Mouse (Mus musculus): ENCODE data around the gene Fam129c.

The Fam129c gene

DNA sequence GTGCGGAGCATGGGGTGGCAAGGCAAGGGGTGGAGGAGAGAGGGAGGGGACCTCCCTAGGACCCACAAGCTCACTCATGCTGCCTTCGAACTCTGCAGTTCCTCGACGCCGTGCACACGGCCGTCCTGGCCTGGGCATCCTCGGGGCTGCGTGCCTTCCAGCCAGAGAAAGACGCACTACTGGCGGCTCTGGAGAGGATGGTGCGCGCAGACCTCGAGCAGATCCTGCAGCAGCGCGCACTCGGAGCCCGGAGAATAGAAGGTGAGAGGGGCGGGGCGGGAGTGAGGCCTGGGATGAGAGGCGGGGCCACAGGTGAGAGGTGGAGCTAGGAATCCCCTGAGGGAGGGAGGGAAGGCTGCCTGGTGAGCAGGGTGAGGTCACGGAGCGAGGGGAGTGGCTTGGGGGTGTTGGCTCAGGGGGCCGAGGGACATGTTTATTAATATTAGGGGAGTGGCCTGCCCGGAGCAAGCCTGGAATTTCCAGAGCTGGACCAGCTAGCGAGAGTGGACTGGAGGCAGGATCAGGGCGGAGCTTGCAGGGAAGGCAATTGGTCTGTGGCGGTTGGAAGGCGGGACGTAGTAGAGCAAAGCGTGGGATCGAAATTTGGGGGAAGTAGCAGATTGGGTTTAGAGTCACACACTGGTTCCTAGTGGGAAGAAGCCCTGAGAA, 5.4 kb downstream of the Fam129c start:
- in situ Hi-C loops (cut with MboI, MseI), result no loop called here

DNA sequence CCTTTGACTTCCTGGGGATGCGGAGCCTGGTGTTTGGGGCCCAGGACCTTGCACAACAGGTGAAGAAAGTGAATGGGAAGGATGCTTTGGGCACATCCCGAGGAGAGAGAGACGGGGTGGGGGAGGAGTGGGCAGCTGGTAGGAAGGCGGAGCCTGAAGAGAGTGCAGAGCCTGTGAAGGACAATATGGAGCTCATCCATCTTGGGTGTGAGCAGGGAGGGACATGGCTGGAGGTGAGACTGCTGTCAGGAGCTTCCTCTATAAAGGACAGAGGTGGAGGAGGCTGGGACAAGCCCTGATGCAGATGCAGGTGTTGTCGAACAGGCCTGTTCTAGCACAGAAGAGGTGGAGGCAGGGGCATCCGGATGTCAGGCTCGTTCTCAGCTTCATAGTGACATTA, 6.6 kb downstream of the Fam129c start:
- in situ Hi-C loops (cut with MboI, MseI), result no loop called here

DNA sequence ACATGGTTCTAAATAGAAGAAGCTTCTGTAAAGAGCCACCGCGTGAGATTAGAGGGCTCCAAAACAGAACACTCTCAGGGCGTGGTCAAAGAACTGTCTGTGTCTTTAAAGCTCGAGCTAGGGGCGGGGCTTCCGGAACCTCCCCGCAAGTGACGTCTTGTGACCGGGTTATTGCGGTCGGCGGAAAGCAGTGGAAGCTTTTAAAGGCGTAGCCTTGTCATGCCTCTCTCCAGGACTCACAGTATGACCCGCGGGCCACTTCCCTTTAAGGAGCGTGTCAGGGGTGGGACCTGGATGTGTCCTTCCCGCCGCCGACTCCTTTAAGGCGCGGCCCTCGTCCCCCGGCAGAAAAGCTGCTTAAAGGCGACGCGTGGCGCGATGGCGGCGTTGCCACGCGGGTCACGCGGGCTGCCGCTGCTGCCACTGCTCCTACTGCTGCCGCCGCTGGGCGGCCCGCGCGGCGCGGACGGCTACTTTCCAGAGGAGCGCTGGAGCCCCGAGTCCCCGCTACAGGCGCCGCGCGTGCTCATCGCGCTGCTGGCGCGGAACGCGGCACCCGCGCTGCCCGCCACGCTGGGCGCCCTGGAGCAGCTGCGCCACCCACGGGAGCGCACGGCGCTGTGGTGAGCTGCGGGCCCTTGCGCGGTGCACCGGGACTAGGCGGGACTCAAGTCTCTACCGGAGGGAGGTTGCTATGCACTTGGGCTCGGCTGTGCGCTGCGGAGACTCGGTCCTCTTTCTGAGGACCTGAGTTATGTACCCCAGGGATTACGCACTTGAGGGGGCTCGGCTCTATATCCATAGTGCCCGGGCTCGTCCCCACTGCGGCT, 13.6 kb downstream of the Fam129c start, which contains the start of gene Colgalt1:
Colgalt1 (plus strand) TSS at position 177 of the 830 bp plus-strand sequence.
- in situ Hi-C loops (cut with MboI, MseI), result loop anchor here (10.0 kb wide), 1 partner anchor 1626 kb away; no protein-coding TSS in a partner anchor

DNA sequence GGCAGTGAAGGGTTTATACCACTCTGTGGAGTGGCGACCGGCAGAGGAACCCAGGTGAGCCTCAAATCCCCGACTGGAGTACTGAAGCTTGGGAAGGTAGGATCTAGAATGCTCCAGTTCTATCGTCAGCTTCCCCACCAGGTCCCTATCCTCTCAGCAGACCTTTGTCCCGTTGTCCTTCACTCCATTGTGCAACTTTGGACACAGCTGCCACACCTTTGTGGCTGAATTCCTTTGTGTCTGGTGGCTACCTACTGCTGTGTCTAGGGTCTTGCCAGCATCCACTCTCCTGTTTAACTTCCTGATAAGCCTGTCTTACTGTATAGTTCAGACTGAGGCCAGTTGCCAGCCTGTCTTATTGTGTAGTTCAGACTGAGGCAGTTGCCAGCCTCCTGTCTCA, 14.7 kb downstream of the Fam129c start:
- in situ Hi-C loops (cut with MboI, MseI), result loop anchor here (10.0 kb wide), 1 partner anchor 1627 kb away; no protein-coding TSS in a partner anchor

DNA sequence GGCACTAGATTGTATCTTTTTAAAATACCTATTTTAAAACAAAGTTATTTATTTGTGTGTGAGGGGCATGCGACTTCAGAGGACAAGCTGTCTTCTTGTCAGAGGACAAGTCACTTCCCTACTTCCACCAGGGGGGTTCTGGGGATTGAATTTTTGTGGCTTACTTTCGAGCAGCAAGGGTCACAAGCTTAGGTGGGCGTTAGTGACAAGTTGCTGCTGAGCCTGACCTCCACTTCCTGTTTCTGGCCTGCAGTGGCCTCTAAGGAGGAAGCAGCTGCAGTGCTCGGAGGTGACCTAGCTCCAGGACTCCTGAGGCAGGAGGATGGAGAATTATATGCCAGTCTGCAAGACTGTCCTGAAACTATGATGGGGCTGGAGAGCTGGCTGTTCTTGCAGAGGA, 16.0 kb downstream of the Fam129c start:
- in situ Hi-C loops (cut with MboI, MseI), result loop anchor here (10.0 kb wide), 1 partner anchor 1629 kb away; no protein-coding TSS in a partner anchor

DNA sequence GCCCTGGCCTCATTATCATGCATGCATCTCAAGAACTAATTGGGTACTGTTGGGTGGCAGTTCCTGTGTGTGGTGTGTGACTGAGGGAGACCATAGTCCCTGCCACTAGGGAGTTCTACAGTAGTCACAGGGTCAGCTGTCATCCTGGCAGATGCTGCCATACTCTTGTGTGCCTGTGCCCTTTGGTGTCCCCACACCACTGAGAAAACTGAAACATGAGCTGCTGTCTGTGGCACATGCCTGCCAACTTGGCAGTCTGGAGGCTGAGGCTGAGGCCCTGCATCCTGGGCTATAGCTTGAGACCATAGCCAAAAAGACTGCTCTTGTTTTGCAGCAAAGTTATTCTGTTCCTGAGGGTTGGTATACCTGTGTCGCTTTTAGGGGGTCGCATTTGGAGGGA, 22.3 kb downstream of the Fam129c start:
- in situ Hi-C loops (cut with MboI, MseI), result loop anchor here (10.0 kb wide), 1 partner anchor 1635 kb away; no protein-coding TSS in a partner anchor

DNA sequence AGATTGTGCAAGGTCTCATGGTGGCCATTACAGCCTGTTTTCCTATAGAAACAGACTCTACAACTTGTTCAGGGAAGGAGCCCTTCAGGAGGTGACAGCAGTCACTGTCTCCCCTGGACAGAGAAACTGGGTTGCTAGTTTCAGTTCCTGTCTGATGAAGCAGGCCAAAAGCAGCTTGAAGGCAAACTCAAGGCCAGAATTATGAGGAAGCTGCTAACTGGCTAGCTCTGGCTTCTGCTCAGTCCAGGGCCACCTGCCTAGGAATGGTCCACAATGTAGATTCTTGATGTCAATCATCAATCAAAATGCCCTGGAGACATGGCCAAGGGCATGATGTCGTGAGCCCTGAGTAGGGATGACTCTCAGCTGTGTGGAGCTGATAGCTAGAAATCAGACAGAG, 27.6 kb downstream of the Fam129c start:
- in situ Hi-C loops (cut with MboI, MseI), result no loop called here

DNA sequence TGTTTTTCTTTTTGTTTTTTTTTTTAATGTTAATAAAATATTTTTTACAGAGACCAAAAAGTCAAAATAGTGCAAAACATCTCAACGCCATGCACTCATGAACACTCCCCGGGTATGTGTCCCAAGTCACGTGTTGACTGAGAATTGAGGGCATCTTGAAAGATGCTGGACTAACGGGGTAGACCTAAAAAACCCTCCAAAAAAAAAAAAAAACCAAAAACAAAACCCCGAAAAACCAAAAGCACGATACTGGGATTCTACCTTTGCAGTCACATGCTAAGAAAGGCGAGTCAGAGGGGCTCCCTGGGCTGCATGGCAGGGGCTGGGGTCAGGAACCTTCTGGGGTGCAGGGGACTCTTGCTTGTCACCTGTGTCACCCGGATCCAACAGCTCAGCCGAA, 29.3 kb downstream of the Fam129c start:
- in situ Hi-C loops (cut with MboI, MseI), result no loop called here

DNA sequence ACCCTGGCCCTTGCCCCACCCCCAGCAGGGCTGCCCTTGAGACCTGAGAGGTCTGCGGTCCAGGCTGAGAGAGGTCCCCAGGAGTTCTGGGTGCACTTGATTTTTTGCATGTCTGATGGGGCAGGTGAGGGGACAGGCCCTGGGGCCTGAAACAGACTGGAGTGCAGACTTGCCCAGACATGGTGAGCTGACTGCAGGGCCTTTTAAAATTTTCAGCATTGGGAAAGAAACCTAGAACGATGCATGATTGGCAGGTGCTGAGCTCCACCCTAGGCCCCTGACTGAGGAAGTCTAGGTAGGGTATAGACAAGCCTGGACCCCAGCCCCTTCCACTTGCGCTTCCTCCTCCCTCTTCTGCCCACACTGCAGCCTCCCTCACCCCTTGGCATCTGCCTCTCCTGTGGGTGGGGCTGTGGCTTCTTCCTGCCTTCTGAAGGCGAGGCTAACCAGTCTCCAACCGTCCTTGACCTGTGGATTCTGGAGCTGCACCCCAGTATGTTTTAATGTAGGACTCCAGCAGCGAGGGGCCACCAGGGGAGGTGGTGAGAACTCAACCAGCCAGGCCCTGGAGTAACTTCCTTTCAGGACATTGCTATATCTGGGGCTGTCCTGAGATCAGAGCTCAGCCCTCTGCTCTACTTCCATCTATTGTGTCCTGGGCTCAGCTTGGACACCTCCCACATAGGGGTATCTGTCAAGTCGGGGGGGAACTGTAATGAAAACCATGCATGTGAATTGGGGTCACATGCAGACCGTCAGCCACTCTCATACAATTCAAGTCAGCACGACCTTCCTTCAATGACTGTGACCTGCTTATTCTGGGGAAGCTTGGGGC, 30.0 kb downstream of the Fam129c start:
- in situ Hi-C loops (cut with MboI, MseI), result no loop called here

DNA sequence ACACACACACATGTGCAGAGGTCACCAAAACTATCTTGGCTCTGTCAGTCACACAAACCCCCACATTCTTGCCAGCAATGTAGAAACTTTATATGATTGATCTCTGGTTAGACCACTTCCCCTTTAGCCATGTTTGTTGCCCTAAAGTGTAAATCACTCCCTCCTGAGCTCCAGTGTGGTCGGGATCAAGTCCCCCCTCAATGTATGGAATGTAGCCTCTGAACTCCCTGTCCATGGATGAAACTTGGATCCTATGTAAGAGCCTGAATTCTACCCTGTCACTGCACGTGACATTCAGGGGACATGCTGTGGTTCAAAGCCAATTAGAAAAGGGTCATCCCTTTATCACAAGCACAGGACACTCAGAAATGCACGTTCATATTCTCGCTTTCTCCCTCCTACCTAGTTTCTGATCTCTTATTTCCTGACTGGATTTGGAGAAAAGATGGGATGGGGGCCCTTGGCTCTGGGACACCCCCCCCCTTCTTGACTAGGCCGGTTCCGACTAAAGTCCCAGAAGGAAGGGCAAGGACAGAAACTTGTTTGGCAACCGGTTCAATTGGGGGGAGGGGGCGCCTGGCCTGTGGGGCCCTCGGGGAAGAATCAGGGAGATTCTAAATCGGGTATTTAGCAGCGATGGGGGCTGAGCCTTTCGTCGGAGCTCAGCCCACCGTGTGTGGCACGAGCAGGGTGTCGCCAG, 31.1 kb downstream of the Fam129c start:
- in situ Hi-C loops (cut with MboI, MseI), result no loop called here

DNA sequence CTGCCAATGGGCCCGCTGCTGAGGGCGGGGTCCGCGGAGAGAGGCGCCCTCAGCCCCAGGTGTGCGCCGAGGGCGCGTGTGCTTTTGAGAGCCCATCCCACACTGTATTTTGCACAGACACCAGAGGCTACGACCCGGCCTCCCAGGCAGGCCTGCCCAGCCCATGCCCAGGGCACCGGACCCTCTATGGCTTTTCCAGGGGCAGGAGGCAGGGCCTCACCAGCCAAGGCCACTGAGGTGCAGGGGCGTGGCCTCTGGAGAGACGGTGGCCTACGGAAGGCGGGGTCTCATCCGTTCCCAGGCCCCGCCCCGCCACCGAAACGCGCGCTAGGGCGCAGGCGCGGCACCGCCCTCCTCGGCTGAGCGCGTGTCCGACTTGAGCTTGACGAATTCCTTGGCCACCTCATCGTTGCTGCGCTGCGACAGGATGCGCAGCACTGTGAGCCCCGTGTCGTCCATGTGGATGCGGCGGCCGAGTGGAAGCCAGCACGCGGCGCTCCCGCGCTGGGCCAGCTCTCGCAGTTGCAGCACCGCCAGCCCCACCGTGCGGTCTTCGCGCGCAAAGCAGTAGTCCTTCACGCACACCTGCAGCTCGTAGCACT, 31.7 kb downstream of the Fam129c start:
- in situ Hi-C loops (cut with MboI, MseI), result no loop called here

DNA sequence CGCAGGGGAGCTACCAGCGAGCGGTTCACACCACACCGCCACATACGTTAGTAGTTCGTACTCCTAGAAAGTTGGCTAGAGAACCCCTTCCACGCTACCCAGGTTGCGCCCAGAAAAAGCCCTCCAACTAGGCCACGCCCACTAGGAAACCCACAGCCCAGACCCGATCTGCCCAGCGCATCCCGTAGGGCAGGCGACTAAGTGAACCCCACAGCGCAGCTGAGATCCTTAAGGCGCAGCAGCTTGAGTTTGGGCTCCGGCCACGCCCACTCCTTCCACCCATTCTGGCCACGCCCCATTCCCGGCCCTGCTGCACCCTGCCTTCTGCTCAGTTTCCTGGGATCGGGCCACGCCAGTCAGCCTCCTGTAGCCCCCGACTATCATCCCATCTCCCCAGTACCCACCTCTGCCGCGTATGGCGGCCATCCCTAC, 32.3 kb downstream of the Fam129c start:
- in situ Hi-C loops (cut with MboI, MseI), result loop anchor here (5.0 kb wide), 1 partner anchor 67 kb away; no protein-coding TSS in a partner anchor

DNA sequence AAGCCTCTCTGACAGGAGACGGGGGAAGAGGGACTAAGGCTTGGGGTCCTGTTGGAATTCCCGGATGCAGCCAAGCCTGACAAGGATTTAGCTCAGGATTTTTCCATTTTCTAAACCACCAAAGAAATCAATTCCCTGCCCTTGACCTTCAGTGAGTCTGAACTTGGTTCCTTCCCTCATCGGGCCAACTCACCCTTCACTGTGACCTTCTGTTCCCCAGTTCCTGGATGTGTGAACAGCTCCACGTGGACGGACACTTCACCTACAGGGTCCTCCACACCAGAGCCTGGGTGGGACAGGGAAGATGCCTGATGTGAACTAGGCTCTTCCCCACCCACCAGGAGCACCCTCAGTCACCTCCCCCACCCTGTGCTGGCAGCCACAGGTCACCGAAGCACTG, 33.3 kb downstream of the Fam129c start:
- in situ Hi-C loops (cut with MboI, MseI), result loop anchor here (5.0 kb wide), 1 partner anchor 68 kb away; no protein-coding TSS in a partner anchor

DNA sequence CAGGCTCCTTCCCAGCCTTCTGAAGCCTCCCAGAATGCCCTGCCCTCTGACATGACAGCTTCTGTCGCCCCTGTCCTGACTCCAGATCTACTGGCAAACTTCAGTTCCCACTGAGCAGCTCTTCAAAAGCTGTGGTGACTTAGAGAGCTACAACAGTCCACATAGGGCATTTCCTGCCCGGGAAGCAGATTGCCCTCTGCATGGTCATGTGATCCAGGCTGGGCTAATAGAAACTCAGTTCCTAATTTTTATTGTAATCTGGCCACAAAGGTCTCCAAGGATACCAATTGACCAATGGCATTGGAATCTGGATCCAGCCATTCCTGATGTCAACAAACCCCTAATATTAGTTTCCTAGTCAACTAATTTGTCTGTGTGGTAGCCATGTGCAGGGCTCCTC, 34.4 kb downstream of the Fam129c start:
- in situ Hi-C loops (cut with MboI, MseI), result loop anchor here (5.0 kb wide), 1 partner anchor 70 kb away; no protein-coding TSS in a partner anchor

DNA sequence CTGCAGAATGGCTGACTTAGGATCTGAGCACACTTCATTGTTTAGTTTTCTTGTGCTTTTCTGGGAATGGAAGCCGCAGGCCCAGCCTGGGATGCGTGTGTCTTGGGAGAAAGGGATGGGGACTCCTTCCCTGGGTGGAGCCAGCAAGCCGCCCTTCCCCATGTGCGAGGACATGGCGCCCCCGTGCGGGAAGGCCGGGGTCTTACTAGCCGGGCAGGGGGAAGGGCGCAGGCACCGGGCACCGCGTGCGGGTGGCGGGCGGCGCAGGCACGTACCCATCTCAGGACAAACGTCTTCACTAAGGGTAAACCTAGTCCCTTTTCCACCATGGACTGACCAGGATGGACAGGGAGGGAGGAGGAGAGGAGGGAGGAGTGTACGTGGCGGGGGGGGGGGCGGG, 35.7 kb downstream of the Fam129c start:
- in situ Hi-C loops (cut with MboI, MseI), result loop anchor here (5.0 kb wide), 1 partner anchor 71 kb away; no protein-coding TSS in a partner anchor

DNA sequence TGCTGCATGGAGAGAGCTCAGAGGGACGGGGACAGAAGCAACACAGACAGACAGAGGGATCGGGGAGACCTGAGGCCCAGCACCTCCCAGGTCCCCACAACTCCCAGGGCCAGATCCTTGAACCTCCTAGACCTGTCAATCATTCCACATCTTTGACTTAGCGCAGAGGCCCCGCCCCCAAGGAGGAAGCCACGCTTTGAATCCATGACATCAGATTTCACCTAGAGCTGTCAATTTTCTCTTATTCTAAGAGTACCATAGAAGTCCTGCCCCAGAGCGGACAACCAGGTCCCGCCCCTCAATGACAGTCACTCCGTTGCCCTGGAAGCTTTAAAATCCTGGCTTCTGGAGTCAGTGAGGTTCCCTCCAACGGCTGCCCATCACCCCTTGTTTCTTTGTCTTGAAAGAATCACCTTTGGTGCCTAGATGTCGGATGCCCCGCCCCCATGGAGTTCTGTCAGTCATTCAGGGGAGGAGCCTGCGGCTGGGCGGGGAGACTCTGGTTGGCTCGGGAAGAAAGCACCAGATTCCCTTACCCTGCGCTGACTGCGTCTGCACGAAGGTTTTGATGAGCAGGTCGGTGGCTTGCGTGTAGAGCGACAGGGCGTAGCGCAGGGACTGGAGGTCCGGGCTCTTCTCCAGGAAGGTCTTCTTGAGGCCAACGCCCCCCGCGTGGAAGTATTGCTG, 36.7 kb downstream of the Fam129c start:
- in situ Hi-C loops (cut with MboI, MseI), result loop anchor here (5.0 kb wide), 1 partner anchor 72 kb away; no protein-coding TSS in a partner anchor

DNA sequence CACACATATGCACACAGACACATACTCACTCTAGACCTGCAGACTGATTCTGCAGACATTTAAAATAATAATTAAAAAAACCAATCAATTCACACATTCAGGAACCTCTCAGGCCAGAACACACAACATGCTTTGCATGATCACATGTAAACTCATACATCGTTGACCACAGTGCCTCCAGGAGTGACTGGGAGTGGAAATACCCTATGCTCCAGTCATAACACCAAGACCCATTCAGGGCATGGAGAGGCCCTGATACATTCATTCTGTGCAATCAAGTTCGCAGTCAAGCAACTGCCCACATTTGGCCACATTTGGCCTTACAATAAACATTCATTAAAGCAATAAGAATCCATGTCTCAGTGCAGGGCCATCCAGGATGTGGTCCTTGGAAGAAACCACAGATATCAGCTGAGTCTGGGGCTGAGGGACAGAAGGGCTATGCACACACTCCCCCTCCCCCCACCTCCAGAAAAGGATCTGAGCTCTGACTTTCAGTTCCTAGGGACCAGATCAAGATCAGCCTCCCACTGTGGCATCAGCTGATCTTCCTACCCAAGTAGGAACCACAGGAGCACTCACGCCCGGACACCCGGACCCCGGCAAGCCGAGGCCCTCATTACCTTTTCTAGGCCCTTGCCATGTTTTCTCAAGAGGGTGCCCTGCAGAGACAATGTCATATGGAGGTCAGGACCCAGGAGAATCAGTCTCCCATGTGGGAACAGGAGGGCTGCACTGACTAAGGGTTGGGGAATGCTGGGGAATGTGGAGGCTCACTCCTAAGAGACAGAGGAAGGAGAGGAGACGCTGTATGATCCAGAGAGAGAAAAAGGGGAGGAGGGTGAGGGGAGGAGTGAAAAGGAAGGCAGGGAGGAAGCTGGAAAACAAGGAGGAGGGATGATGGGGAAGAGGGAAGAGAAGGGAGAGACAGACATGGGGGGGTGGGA, 40.0 kb downstream of the Fam129c start:
- in situ Hi-C loops (cut with MboI, MseI), result no loop called here

DNA sequence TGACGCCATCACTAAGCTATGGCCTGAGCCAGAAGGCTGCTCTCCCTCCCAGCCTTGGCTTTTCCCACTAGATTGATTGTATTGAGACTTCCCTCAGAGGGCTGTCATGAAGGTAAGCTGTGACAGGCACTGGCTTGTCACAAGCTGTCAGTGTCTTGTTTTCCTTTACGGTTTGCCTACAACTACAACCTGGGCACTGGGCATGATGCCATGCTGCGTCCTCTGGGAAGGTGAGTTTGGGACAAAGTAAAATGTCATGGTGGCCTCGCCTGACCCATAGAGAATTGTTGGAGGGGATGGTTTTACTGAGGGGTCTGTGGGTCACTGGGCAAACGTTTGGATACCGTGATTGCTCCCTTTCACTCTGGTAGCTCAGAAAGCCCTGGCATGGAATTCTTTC, 40.9 kb downstream of the Fam129c start:
- in situ Hi-C loops (cut with MboI, MseI), result no loop called here

DNA sequence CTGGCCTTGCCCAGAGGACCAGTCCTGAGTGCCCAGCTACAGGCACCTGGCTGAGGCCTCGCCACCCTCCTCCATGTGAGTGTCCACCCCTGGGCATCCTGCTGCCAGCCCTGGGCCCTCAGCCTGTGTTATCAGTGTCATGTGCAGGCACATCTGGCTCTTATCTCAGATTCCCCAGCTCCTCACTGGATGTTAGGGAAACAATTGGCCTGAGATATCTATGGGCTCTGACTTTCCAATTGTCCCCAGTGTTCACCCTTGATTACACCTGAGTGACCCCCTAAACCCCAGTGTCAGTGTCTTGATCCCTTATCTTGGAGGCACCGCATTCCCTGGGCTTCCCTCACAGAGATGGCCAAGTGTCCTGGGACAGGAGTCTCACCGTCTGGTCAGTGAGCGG, 41.9 kb downstream of the Fam129c start:
- in situ Hi-C loops (cut with MboI, MseI), result no loop called here

Data from regulatory T cell (primary cell).